Mouse (Mus musculus): ENCODE data around the gene Cpsf6. TPM values are rescaled to one million over a fixed set of nuclear protein-coding genes. Genes with fewer than 3 reads are reported as not detected.
"Not testable (repeated sequence)": the region's sequence is repeated elsewhere in the genome, so short reads cannot be mapped to it uniquely, and the experiment has no call there.

Cpsf6 gene
- polyA plus RNA-seq, 1 experiment from 2014 or later, result 150 TPM

GRCm38 (mm10) chr10:117396386-117397048 is 16.7 kb upstream of the Cpsf6 start:
- Histone ChIP-seq H3K9me3 (ENCODE audit: control insufficient read depth, low read length) (no peaks in the 10 kb centered on the region), H3K36me3 (ENCODE audit: control insufficient read depth, insufficient read depth, low read length) (no peaks in the 10 kb centered on the region), H3K9ac (ENCODE audit: low read length) (no peak overlapping the region), H3K4me2 (ENCODE audit: low read length) (peak overlapping the region; percentile 42), H3K4me3 (ENCODE audit: low read depth, low read length) (0 out of 2 replicates have a peak overlapping the region, but pooled peaks have one; percentile 4), H3K27ac (ENCODE audit: low read depth) (no peak overlapping the region), H3K27me3 (replicated peaks; ENCODE audit: control insufficient read depth, insufficient read depth, low read length) (no peaks in the 10 kb centered on the region), H3K4me1 (replicated peaks; ENCODE audit: control insufficient read depth, insufficient read depth, low read length) (no peaks in the 10 kb centered on the region)
- 36% methylated on average over 18 of the region's 18 CpGs for WGBS
- ATAC-seq (replicated peaks; ENCODE audit: low FRiP score, low TSS enrichment, low read depth), result no peak
- no peak for DNase-seq (ENCODE audit: low spot score)

GRCm38 (mm10) chr10:117395801-117396200 is 16.0 kb upstream of the Cpsf6 start:
- Histone ChIP-seq H3K36me3 (ENCODE audit: control insufficient read depth, insufficient read depth, low read length) (no peaks in the 10 kb centered on the region), H3K4me1 (replicated peaks; ENCODE audit: control insufficient read depth, insufficient read depth, low read length) (no peaks in the 10 kb centered on the region), H3K27ac (ENCODE audit: low read depth) (no peak overlapping the region), H3K27me3 (replicated peaks; ENCODE audit: control insufficient read depth, insufficient read depth, low read length) (no peaks in the 10 kb centered on the region), H3K9ac (ENCODE audit: low read length) (no peak overlapping the region), H3K9me3 (ENCODE audit: control insufficient read depth, low read length) (no peaks in the 10 kb centered on the region), H3K4me3 (ENCODE audit: low read depth, low read length) (no peak overlapping the region), H3K4me2 (ENCODE audit: low read length) (no peak overlapping the region)
- DNase-seq (ENCODE audit: low spot score), result no peak
- WGBS, result 87% methylated on average over 2 of the region's 2 CpGs
- ATAC-seq (replicated peaks; ENCODE audit: low FRiP score, low TSS enrichment, low read depth), result no peak

GRCm38 (mm10) chr10:117394738-117395550 is 15.1 kb upstream of the Cpsf6 start:
- Histone ChIP-seq H3K4me1 (replicated peaks; ENCODE audit: control insufficient read depth, insufficient read depth, low read length) (no peaks in the 10 kb centered on the region), H3K27ac (ENCODE audit: low read depth) (no peak overlapping the region), H3K36me3 (ENCODE audit: control insufficient read depth, insufficient read depth, low read length) (no peaks in the 10 kb centered on the region), H3K9me3 (ENCODE audit: control insufficient read depth, low read length) (no peaks in the 10 kb centered on the region), H3K27me3 (replicated peaks; ENCODE audit: control insufficient read depth, insufficient read depth, low read length) (no peaks in the 10 kb centered on the region), H3K4me2 (ENCODE audit: low read length) (no peak overlapping the region), H3K9ac (ENCODE audit: low read length) (no peak overlapping the region), H3K4me3 (ENCODE audit: low read depth, low read length) (no peak overlapping the region)
- no peak for ATAC-seq (replicated peaks; ENCODE audit: low FRiP score, low TSS enrichment, low read depth)
- 85% methylated on average over 3 of the region's 3 CpGs for WGBS
- no peak for DNase-seq (ENCODE audit: low spot score)

- no peak for DNase-seq (ENCODE audit: low spot score)
Measured at GRCm38 (mm10) chr10:117393891-117394395, 14.1 kb upstream of the Cpsf6 start.

DNA sequence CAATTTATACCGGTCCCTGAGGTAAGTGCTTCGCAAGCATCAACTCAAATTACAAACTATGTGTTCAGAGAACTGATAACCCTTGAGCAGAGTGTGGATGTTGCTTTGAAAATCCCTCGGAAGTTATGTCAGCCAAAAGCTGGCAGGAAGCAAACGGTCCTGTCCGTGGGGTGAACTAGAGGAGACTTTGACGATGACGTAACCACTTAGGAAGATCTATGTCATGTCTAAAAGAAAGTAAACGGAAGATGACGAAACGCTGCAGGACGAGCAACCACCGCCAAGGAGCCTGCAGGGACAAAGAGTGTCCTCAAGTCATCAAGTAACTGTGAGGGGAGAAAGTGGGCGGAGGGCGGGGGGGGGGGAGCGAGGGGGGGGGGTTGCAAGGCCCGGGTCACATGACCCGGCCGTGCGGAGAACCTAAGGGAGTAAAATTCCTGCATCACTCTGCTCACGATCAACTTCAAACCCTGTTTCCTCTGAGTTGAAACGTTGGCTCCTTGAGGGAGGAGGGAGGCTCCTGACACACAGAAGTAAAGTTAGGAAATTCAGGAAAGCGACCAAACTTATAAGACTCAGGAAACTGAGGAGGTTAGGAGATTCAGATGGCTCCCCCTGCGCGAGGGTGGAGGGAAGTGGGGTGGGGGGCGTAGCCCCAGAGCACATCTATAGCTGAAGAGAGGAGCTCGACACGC is 13.5 kb upstream of the Cpsf6 start:
- H3K4me3 ChIP-seq (ENCODE audit: low read depth, low read length), result peak overlapping the region; percentile 38
- H3K27ac ChIP-seq (ENCODE audit: low read depth), result peak overlapping the region; percentile 23; the same call in 1 of the 2 replicates
- 2% methylated on average over 24 of the region's 27 CpGs for WGBS
- H3K9me3 ChIP-seq (ENCODE audit: control insufficient read depth, low read length), result no peaks in the 10 kb centered on the region
- H3K4me1 ChIP-seq (replicated peaks; ENCODE audit: control insufficient read depth, insufficient read depth, low read length), result no peaks in the 10 kb centered on the region
- H3K36me3 ChIP-seq (ENCODE audit: control insufficient read depth, insufficient read depth, low read length), result no peaks in the 10 kb centered on the region
- DNase-seq (ENCODE audit: low spot score) (peak; percentile 71), ATAC-seq (replicated peaks; ENCODE audit: low FRiP score, low TSS enrichment, low read depth) (peak; percentile 86)
- H3K27me3 ChIP-seq (replicated peaks; ENCODE audit: control insufficient read depth, insufficient read depth, low read length), result no peaks in the 10 kb centered on the region
- peak overlapping the region; percentile 67 for H3K4me2 ChIP-seq (ENCODE audit: low read length)
- H3K9ac ChIP-seq (ENCODE audit: low read length), result peak overlapping the region; percentile 40

More at GRCm38 (mm10) chr10:117393891-117394395, 14.1 kb upstream of the Cpsf6 start:
- 58% methylated on average over 11 of the region's 11 CpGs for WGBS
- Histone ChIP-seq H3K27me3 (replicated peaks; ENCODE audit: control insufficient read depth, insufficient read depth, low read length) (no peaks in the 10 kb centered on the region), H3K9ac (ENCODE audit: low read length) (peak overlapping the region; percentile 40), H3K9me3 (ENCODE audit: control insufficient read depth, low read length) (no peaks in the 10 kb centered on the region), H3K4me2 (ENCODE audit: low read length) (peak overlapping the region; percentile 67), H3K27ac (ENCODE audit: low read depth) (peak overlapping the region; percentile 23; the same call in 1 of the 2 replicates), H3K4me1 (replicated peaks; ENCODE audit: control insufficient read depth, insufficient read depth, low read length) (no peaks in the 10 kb centered on the region), H3K36me3 (ENCODE audit: control insufficient read depth, insufficient read depth, low read length) (no peaks in the 10 kb centered on the region), H3K4me3 (ENCODE audit: low read depth, low read length) (peak overlapping the region; percentile 38)
- ATAC-seq (replicated peaks; ENCODE audit: low FRiP score, low TSS enrichment, low read depth), result no peak

DNA sequence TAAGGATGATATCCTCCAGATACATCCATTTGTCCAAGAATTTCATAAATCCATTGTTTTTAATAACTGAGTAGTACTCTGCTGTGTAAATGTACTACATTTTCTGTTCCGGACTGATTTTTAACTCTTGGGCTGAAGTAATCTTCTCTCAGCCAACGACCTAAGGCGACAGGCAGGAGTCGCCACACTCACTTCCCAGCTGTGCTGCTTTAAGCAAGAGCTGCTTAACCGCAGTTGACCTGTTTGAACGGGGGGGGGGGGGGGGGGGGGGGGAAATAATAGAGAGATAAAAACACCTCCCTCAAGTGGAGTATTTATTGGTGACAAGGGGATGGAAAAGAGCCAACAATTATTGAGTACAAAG is 13.0 kb upstream of the Cpsf6 start:
- H3K9me3 ChIP-seq (ENCODE audit: control insufficient read depth, low read length), result no peaks in the 10 kb centered on the region
- no peaks in the 10 kb centered on the region for H3K27me3 ChIP-seq (replicated peaks; ENCODE audit: control insufficient read depth, insufficient read depth, low read length)
- H3K27ac ChIP-seq (ENCODE audit: low read depth), result no peak overlapping the region
- peak overlapping the region; percentile 38 for H3K4me3 ChIP-seq (ENCODE audit: low read depth, low read length)
- H3K4me2 ChIP-seq (ENCODE audit: low read length), result peak overlapping the region; percentile 67
- H3K36me3 ChIP-seq (ENCODE audit: control insufficient read depth, insufficient read depth, low read length), result no peaks in the 10 kb centered on the region
- H3K4me1 ChIP-seq (replicated peaks; ENCODE audit: control insufficient read depth, insufficient read depth, low read length), result no peaks in the 10 kb centered on the region
- ATAC-seq (replicated peaks; ENCODE audit: low FRiP score, low TSS enrichment, low read depth), result 0 out of 2 replicates have a peak, but pooled peaks have one; percentile 13
- no peak for DNase-seq (ENCODE audit: low spot score)
- no peak overlapping the region for H3K9ac ChIP-seq (ENCODE audit: low read length)
- 12% methylated on average over 6 of the region's 6 CpGs for WGBS

- not testable (repeated sequence) for H3K9me3 ChIP-seq (ENCODE audit: control insufficient read depth, low read length); H3K9ac ChIP-seq (ENCODE audit: low read length); H3K4me3 ChIP-seq (ENCODE audit: low read depth, low read length); DNase-seq (ENCODE audit: low spot score); H3K4me1 ChIP-seq (replicated peaks; ENCODE audit: control insufficient read depth, insufficient read depth, low read length); ATAC-seq (replicated peaks; ENCODE audit: low FRiP score, low TSS enrichment, low read depth); H3K36me3 ChIP-seq (ENCODE audit: control insufficient read depth, insufficient read depth, low read length); H3K27me3 ChIP-seq (replicated peaks; ENCODE audit: control insufficient read depth, insufficient read depth, low read length); H3K27ac ChIP-seq (ENCODE audit: low read depth); H3K4me2 ChIP-seq (ENCODE audit: low read length)
- WGBS, result 92% methylated on average over 1 of the region's 1 CpGs
Measured at GRCm38 (mm10) chr10:117392397-117392796, 12.6 kb upstream of the Cpsf6 start.

- WGBS, result 92% methylated on average over 2 of the region's 2 CpGs
- DNase-seq (ENCODE audit: low spot score) (no peak), ATAC-seq (replicated peaks; ENCODE audit: low FRiP score, low TSS enrichment, low read depth) (no peak)
- Histone ChIP-seq H3K9ac (ENCODE audit: low read length) (no peak overlapping the region), H3K4me1 (replicated peaks; ENCODE audit: control insufficient read depth, insufficient read depth, low read length) (no peaks in the 10 kb centered on the region), H3K27me3 (replicated peaks; ENCODE audit: control insufficient read depth, insufficient read depth, low read length) (no peaks in the 10 kb centered on the region), H3K4me2 (ENCODE audit: low read length) (no peak overlapping the region), H3K9me3 (ENCODE audit: control insufficient read depth, low read length) (no peaks in the 10 kb centered on the region), H3K27ac (ENCODE audit: low read depth) (no peak overlapping the region), H3K36me3 (ENCODE audit: control insufficient read depth, insufficient read depth, low read length) (no peaks in the 10 kb centered on the region), H3K4me3 (ENCODE audit: low read depth, low read length) (no peak overlapping the region)
Measured at GRCm38 (mm10) chr10:117391801-117392200, 12.0 kb upstream of the Cpsf6 start.

All from intestine, embryonic 14.5 days (tissue).